Mouse (Mus musculus) bone marrow, adult 2 months (tissue): Measurements from ENCODE around the gene Fam83f.

Experiments
- CTCF ChIP-seq: fragments of 200-500 bp; IDR thresholded peaks from 2 replicates; pipeline ENCODE4 v1.5.1; 2011; ENCODE audit warnings: low read length, control low read depth; ENCODE audit not compliant: control insufficient read depth, insufficient read depth
- POLR2A ChIP-seq: fragments of 200-500 bp; IDR thresholded peaks from 2 replicates; pipeline ENCODE4 v1.6.1; 2011; ENCODE audit warnings: low read depth, mild to moderate bottlenecking, control low read depth, low read length, borderline replicate concordance; ENCODE audit not compliant: control insufficient read depth

DNA sequence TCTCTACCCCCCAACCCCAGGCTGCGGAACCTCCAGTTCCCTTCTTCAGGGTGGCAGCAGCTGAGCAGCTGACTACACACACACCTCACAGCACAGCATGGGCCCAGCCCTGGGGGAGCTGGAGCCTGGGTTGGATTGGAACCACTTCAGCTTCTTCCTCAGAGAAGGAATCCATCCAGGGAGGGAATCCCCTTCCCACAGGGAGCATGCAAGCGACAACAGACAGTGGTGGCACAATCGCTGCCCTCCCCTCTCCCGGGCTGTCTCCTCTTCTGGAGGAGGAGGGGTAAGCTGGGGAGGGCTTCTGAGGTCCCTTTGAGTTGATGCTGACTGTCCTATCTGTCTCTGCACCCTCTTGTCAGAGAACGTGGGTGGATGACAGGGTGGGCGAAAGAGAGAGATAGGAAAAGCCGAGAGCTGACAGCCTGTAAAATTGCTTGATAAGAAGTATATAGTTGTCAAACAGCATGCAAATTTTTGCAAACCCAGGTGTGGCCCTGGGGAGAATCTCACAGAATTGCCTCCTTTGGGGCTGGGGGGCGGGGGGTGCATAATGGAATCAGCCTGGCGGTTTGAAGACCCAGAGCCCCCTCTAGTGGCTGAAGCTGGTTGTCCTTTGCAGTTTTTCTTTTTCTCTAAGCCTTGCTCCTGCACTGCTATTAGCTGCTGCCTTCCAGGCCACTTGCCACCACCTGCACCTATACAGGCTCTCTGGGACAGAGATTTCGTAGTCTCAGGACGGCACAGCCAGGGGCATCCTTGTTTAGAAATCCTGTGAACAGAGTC, 22.7 kb downstream of the Fam83f start:
- TF ChIP-seq CTCF (peak; percentile 62), POLR2A (no peak)
